Mouse (Mus musculus) C2C12 (cell line): ENCODE results near the gene Bpifa5.

ENCODE experiments used
- CEBPB ChIP-seq: IDR thresholded peaks from one replicate; pipeline ENCODE4 v1.6.1; 2011; ENCODE audit warnings: low read depth, mild to moderate bottlenecking, control low read depth, moderate library complexity
- CTCF ChIP-seq: IDR thresholded peaks from one replicate; pipeline ENCODE4 v1.5.1; 2011; ENCODE audit not compliant: control insufficient read depth, insufficient read depth, insufficient read length
- FOSL1 ChIP-seq: IDR thresholded peaks from one replicate; pipeline ENCODE4 v1.8.0; 2011; ENCODE audit warnings: mild to moderate bottlenecking, low read length; ENCODE audit not compliant: poor library complexity, insufficient read depth, severe bottlenecking
- MAX ChIP-seq: IDR thresholded peaks from one replicate; pipeline ENCODE4 v1.6.1; 2011; ENCODE audit warnings: mild to moderate bottlenecking, control low read depth
- USF1 ChIP-seq: IDR thresholded peaks from one replicate; pipeline ENCODE4 v1.6.1; 2011; ENCODE audit warnings: low read depth, mild to moderate bottlenecking, control low read depth, moderate library complexity

- TF ChIP-seq CEBPB (no peak), CTCF (no peak), MAX (no peak), USF1 (no peak), FOSL1 (no peak)
Measured at GRCm38 (mm10) chr2:154193071-154193470, 30.7 kb downstream of the Bpifa5 start.
